Mouse (Mus musculus) retina, embryonic 14.5 days (tissue): ENCODE measurements at regions not wholly inside any gene's neighbourhood (a gene's known extent, or its start where the extent isn't known, plus 50 kb on each side); places are given as distances from the start of the nearest gene placed in this dataset.

Experiments
- DNase-seq: peaks from one replicate; pipeline ENCODE4 v3.0.0-alpha.2; 2015; ENCODE audit warnings: low spot score

DNA sequence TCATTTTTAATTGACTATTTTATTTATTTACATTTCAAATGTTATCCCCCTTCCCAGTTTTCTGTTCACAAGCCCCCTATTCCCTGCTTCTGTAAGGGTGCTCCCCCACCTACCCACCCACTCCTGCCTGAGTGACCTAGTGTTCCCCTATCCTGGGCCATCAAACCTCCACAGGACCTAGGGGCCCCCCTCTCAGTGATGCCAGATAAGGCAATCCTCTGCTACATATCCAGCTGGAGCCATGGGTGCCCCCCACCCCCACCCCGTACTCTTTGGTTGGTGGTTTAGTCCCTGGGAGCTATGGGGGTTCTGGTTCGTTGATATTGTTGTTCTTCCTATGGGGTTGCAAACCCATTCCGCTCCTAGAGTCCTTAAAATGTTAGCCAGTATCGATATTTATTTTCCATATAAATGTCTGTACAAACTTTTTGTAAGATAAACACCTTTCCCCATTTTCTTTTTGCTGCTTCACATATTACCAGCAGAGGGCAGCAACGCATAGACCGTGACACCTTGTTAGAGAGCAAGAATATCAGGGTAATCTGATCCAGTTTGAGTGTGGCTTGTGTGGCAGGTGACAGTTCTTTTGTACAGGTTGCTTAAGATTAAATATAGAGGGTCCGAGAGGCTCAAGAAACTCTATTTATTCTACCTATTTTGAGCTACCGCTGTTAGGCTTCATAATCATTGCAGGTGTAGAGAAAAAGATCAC lies 177.2 kb upstream of the Scn7a start:
- peak; percentile 81 for DNase-seq

DNA sequence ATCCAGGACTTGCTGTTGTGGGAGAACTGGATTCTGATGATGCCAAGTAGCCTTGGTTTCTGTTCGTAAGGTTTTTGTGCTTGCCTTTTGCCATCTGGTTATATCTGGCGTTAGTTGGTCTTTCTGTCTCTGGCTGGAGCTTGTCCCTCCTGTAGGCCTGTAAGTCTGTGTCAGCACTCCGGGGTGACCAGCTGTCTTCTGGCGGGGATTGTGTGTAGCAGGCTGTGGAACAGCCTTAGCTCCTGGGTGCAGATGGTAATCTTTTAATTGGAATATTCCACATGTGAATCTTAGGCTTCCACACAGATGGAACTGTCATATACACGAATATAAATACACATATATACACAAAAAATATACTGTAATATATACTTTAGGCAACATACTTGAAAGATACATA lies 156.5 kb upstream of the Scn7a start:
- DNase-seq: no peak

DNA sequence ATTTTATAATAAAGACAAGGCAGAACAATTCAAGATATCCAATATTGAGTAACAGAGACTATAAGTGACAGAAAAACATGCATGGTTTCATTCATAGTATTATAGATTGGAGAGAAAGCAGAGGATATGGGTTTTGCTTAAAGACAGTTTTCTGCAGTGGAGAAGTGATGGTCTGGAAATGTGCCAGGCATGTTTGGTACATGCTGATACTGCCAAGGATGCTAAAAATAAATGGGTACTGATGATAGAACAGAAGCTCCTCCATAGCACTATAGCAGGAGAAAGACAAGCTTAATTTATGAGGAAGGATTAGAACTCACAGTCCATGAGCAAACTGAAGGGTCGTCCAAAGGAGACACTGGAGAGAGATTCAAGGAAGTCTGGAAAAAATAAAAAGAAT lies 113.3 kb upstream of the Scn7a start:
- DNase-seq: no peak

DNA sequence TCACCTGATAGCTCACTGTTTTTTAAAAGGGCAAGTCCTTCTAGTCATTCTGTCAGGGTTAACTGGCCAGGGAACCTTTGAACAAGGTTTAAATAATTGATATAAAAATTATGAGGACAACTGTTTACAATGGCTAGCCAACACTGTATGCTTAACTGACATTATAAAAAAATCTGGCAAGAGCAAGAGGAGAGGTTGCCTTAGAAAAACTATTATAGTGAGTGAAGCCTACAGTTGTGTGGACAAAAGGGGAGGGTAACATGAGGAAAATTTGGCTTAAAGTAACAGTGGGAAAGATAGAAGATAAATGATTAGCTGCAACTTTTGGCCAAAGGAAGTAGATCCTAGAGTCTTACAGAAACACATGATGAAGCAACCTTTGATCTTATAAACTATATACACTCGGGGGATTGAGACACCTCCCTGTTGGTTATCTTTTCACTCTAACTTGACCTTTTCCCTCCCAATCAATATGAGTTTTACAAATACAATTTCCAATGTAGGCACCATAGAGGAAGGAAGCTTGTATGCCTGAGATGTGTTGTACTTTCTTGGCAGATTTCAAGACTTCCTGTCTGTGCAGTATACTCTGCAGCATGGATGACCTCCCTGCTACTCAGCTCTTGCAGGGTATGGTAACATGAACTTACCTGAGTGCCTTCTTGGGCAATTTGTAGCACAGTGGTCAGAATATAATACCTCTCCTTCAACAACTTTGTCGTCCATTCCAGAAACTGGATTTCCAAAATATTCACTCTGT lies 82.9 kb upstream of the Scn7a start:
- no peak for DNase-seq
